Mouse (Mus musculus): Measurements from ENCODE around the gene Inava.

The Inava gene

DNA sequence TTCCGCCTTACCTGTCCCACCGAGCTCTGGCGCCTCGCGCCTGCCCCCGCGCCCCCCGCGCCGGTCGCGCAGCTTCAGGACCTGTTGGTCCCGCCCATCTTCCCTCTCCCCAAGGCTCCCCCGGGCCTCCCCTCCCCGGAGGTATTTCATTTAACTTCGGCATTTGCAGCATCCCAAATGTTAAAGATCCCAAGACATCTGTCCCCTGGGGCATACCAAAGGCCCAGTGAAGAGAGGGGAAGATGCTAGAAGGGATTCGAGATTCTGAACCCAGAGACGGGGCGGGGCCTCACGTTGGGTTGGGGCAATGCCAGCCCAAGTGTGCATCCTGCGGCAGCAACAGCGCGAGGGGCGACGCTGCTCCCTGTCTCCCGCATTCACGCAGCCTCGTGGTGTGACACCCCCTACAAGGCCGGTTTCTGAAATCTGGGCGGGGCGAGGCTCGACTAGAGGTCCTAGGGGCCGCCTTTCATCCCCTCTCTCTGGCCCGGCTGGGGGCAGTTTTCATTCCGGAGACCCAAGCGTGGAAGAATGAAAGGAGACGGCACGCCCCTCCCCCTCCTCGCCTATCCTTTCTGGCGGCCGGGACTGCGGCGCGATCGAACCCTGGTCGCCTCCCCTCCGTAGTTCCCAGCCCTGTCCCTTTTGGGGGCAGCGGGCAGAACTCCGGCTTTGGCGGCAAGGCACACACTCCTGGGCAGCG is at the start of gene Inava:
TSS of gene Inava (minus strand) at position 373 of the 703 bp plus-strand sequence.
- in situ Hi-C loops (cut with MboI, MseI), result no loop called here

DNA sequence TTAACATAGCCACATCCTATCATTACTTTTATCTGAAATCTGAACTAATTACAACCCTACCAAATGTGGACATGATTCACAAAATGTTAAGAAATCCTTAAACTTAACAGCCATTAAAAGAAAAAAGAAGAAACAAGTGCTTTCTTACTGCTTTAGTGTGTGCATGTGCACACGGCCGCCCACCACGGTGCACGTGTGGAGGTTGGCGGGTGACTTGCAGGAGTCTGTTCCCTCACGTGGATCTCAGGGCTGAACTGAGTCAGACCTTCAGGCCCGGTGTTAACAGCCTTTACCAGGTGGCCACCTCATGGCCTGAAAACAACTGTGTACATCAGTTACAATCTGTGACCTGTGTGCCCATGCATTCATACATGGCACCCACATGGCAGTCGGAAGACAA is 43.3 kb upstream of the Inava start:
- in situ Hi-C loops (cut with MboI, MseI), result no loop called here

DNA sequence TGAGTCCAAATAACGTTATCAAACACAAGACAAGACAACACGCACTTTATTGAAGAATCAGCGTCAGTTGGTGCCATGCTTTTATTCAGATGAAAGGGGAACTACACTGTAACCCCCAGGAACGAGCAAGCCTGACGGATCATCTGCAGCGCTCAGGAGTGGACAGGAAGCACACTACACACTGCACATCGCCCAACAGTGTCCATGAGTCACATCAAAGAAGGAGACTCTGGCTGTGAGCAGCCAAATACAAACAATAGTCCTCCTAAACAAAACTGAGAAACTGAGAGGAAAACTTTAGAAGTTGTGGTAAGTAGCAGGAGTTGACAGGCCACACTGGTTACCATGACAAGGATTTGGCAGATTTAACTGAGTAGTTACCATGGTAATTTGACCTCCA is 34.2 kb upstream of the Inava start:
- in situ Hi-C loops (cut with MboI, MseI), result loop anchor here (10.0 kb wide), 1 partner anchor 1667 kb away; no protein-coding TSS in a partner anchor

DNA sequence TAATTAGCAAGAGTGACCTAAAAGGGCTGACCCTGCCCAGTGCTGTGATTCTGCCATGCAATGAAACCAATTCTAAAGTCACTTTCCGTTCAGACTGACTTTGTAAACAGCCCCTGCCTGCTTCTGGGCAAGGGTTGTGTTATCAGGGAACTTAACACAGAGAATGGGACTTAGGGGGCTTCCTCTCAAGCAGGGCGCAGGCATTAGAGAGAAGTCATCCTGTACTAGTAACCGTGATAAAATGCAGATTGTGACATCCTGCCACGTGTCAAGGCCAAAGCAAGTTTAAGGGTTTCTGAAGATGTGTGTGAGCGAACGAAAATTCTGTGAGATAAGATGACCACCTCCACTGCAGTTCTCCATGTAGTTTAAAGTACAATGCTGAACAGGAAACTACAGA is 32.1 kb upstream of the Inava start:
- in situ Hi-C loops (cut with MboI, MseI), result loop anchor here (10.0 kb wide), 1 partner anchor 1669 kb away; no protein-coding TSS in a partner anchor

DNA sequence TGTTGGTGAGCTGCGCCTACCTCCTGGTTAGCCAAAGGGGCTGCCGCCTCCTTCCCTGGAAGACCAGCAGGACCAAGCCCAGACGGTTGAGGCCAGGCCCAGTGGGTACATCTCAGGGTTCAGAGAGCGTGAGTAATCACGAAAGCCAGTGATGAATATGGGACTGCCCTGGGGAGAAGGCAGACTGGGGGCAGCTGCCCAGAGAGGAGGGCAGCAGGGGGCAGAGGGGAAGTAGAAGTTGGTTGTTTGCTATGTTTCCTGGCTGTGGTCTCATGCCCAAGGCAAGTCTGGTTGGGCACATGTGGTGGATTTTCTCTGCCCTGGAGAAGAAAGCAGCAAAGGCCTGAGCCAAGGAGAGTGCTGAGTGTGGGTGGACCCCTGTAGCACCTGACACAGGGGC is 29.3 kb upstream of the Inava start:
- in situ Hi-C loops (cut with MboI, MseI), result loop anchor here (10.0 kb wide), 1 partner anchor 1671 kb away; no protein-coding TSS in a partner anchor

GRCm38 (mm10) chr1:136260635-136261238 is 26.7 kb upstream of the Inava start, which contains the start of gene Gpr25:
Gene Gpr25, minus strand, starts transcription at chr1:136260873.
- in situ Hi-C loops (cut with MboI, MseI), result loop anchor here (10.0 kb wide), 1 partner anchor 1674 kb away; no protein-coding TSS in a partner anchor

- in situ Hi-C loops (cut with MboI, MseI), result loop anchor here (10.0 kb wide), 1 partner anchor 1675 kb away; no protein-coding TSS in a partner anchor
These were observed 26.0 kb upstream of the Inava start for GRCm38 (mm10) chr1:136259893-136260634.

GRCm38 (mm10) chr1:136259543-136259892 is 25.5 kb upstream of the Inava start:
- in situ Hi-C loops (cut with MboI, MseI), result no loop called here

DNA sequence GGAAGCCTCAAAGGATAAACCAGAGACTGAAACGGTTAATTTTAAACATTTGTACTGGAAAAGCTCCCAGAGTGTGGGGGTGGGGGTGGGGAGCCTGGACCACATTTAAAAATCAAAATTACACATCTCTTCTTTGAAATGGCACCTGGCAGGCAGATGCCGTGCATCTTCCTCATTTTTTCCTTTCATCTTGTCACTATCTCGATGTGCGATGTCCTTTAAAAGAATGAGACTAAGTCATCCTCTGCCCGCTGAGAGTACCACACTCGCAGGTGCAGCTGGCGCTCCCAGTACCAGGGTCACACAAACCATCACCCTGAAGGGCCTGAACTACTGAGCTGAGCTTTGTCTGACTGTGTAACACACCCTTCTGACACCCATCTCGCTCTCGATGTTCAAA is 24.4 kb upstream of the Inava start:
- in situ Hi-C loops (cut with MboI, MseI), result no loop called here

DNA sequence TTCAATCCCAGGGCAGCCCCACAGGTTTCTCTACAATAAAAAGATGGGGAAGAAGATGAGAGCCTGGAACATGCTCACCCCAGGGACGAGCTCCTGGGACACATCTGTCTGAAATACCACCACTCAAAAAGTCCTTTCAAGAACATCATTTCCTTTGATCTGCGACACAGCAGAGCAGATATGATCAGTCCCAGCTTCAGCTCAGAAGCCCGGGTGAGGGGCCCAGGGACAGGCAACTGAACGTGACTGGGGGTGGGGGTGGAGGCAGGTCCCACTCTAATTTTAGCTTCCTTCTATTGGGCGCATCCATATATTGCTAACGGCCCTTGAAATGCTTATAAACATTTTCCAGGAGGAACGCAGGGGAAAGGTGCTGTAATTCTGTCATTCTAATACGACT is 21.6 kb upstream of the Inava start:
- in situ Hi-C loops (cut with MboI, MseI), result no loop called here

- in situ Hi-C loops (cut with MboI, MseI), result no loop called here
These were observed 21.1 kb upstream of the Inava start for GRCm38 (mm10) chr1:136255174-136255573.

- in situ Hi-C loops (cut with MboI, MseI), result no loop called here
These were observed 20.5 kb upstream of the Inava start for GRCm38 (mm10) chr1:136254503-136255065.

DNA sequence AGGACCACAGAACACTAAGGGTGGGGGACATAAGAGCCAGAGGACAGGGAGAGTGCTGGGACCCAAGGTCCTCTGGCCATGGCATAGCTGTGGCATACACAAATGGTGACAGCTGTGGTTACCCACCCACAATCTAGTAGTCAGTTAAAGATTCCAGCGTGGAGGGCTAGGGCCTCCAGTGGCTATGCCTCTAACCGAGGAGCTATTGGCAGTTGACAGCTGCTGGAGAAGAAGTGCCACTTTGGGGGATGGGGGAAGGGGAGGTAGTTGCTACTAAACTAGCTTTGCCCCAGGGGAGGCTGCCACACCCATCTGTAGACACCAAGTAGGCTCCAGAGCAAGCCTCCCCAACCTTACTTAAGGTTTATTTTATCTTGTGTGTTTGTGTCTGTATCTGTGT is 19.4 kb upstream of the Inava start:
- in situ Hi-C loops (cut with MboI, MseI), result no loop called here

DNA sequence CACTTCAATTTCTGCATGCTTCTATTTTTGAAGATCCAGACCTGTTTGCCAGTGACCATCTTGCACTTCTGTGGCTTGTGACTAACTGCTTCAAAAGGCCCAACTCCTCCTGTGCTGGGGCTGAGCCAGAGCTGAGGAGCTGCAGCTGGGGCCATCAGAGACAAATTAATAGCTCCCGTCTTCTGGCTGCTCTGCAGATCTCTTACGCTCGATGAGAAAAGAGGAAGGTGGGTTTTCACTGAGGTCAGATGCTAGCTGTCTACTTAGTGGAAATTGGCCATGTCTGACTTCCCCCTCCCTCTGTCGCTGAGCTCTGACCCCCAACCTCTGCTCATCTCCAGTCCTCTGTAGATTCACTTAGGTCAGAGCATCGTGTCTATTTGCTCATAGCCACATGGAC is 15.6 kb upstream of the Inava start:
- in situ Hi-C loops (cut with MboI, MseI), result no loop called here

GRCm38 (mm10) chr1:136247393-136247792 is 13.3 kb upstream of the Inava start:
- in situ Hi-C loops (cut with MboI, MseI), result no loop called here

- in situ Hi-C loops (cut with MboI, MseI), result no loop called here
These were observed 10.4 kb upstream of the Inava start for GRCm38 (mm10) chr1:136244469-136244868.

GRCm38 (mm10) chr1:136241801-136242200 is 7.7 kb upstream of the Inava start:
- in situ Hi-C loops (cut with MboI, MseI), result no loop called here

DNA sequence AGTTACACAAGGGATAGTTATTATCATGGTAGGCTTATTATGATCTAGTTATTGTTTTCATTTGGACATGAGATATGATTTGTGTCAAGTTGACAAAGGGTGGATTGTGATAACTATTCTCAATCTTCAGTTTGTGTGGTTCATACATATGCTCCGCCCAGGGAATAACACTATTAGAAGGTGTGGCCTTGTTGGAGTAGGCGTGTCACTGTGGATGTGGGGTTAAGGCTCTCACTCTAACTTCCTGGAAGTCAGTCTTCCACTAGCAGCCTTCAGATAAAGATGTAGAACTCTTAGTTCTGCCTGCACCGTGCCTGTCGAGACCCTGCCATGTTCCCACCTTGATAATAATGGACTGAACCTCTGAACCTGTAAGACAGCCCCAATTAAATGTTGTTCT is 4.4 kb upstream of the Inava start:
- in situ Hi-C loops (cut with MboI, MseI), result no loop called here

- in situ Hi-C loops (cut with MboI, MseI), result no loop called here
These were observed 580 bp upstream of the Inava start for GRCm38 (mm10) chr1:136234595-136235092.

- in situ Hi-C loops (cut with MboI, MseI), result no loop called here
These were observed 876 bp downstream of the Inava start for GRCm38 (mm10) chr1:136232986-136233790.

DNA sequence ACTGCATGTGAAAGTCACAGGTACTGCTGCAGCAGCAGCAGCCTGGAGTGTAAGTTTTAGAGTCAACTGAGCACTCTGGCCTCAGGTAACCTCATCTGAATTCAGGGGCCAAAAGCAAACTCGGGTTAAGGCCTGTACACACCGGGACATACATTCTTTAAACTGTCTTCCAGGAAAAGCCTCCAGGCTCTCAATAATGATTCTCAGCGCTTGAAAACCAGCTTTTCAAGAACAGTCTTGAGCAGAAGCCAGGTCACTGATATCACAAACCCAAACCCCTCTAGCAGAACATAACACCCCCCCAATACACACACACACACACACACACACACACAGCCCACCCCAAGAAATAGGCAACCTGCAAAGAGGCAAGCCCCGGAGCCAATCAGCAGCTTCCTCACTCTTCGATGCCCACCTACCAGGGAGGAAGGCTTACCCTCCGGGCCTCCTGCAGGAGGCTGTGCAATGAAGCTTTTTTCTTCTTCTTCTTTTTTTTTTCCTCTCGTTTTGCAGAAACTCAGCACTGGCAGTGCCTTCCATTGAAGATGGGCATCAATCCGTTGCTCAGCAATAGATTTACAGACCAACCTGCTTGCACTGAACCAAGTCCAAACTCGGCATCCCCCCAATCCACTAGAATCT is 1.7 kb downstream of the Inava start:
- in situ Hi-C loops (cut with MboI, MseI), result no loop called here
